Mouse (Mus musculus): ENCODE measurements around the gene Anp32a. TPM values are rescaled to one million over a fixed set of nuclear protein-coding genes. Genes with fewer than 3 reads are reported as not detected.
A peak's percentile ranks its signal among the peaks of the same experiment; 100 is the strongest.

Anp32a gene
- polyA plus RNA-seq, 1 experiment from 2014 or later: 223 TPM

DNA sequence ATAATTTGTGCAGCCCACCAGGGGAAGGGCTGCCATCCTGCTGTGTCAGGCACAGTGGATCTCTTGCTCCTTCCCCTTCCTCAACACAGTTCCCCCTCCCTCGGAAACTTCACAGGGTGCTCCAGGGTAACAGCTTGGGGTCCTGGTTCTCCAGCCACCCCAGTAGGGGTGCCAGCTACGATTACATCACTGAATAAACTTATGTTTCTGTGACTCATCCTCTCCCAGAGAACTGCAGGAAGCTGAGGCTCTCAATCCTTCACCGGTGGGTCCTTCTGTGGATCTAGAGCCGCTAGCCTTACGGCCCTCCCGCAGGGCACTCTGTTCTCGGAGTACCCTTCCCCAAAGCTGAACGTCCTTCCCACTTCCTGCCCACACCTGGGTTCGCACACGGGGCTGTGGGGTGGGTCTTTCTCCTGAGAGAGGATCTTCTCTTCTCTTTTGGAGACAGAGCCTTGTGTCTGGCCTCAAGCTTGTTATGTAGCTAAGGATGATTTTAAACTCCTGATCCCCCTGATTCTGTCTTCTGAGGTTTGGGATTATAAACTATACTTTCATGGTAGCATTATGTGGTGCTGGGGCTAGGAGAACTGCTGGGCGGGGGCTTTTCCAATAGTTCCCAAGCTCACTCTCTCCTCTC, 59.6 kb downstream of the Anp32a start:
- Histone ChIP-seq H3K4me2 (no peak overlapping the region), H3K4me1 (no peaks in the 10 kb centered on the region), H3K27me3 (no peaks in the 10 kb centered on the region), H3K27ac (no peak overlapping the region), H3K36me3 (replicated peaks) (no peaks in the 10 kb centered on the region), H3K9ac (no peak overlapping the region), H3K9me3 (no peaks in the 10 kb centered on the region), H3K4me3 (replicated peaks) (no peak overlapping the region)
- no peak for ATAC-seq (ENCODE audit: low FRiP score)
- WGBS: 71% methylated on average over 11 of the region's 11 CpGs

DNA sequence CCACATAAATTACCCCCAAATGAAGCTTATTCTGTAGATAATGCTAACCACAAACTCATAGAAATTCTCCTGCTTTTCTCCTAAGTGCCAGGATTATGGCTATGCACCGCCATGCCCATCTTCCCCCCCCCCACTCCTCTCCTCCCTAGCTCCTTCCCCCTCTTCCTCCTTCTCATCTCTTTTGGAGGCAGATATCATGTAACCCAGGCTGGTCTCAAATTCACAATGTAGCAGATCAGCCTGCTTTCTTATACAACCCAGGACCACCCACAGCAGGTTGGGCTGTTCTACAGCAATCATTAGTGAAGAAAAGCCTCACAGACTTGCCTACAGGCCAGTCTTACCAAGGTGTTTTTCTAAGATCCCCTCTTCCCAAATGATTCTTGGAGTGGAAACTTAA, 60.5 kb downstream of the Anp32a start:
- ATAC-seq (ENCODE audit: low FRiP score): no peak
- H3K9ac ChIP-seq: no peak overlapping the region
- no peaks in the 10 kb centered on the region for H3K9me3 ChIP-seq
- no peaks in the 10 kb centered on the region for H3K4me1 ChIP-seq
- no peaks in the 10 kb centered on the region for H3K36me3 ChIP-seq (replicated peaks)
- 71% methylated on average over 1 of the region's 1 CpGs for WGBS
- no peaks in the 10 kb centered on the region for H3K27me3 ChIP-seq
- H3K4me2 ChIP-seq: no peak overlapping the region
- no peak overlapping the region for H3K27ac ChIP-seq
- H3K4me3 ChIP-seq (replicated peaks): no peak overlapping the region

DNA sequence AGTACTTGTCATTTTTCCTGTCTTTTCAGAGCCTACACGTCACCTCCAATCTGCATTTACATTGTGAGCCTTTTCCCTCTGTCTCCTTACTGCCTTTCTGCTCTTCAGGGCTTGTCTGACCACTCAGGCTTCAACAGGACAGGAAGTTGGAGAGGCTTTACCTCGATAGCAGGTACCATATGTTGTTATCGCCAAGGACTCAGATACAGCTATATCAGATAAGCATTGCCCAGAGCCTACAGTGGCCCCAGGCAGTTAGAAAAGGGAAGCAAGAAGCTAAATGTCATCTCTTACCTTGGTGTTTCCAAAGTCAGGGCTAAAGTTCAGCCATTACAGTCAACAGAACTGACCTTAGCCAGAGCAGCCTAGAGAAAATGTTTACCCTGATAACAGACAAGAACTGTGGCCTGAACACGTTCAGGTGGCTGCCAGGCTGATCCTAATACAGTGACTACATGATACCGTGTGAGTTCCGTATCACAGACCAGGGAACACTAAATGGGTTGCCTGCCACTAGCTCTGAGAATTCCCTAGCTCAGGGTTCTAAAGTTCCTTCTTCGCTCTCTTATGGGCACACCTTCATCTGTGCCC, 65.4 kb downstream of the Anp32a start:
- ATAC-seq (ENCODE audit: low FRiP score): no peak
- H3K4me2 ChIP-seq: no peak overlapping the region
- H3K9me3 ChIP-seq: no peaks in the 10 kb centered on the region
- H3K27ac ChIP-seq: no peak overlapping the region
- H3K9ac ChIP-seq: no peak overlapping the region
- 87% methylated on average over 7 of the region's 7 CpGs for WGBS
- no peaks in the 10 kb centered on the region for H3K36me3 ChIP-seq (replicated peaks)
- H3K4me3 ChIP-seq (replicated peaks): no peak overlapping the region
- no peaks in the 10 kb centered on the region for H3K27me3 ChIP-seq
- no peaks in the 10 kb centered on the region for H3K4me1 ChIP-seq

DNA sequence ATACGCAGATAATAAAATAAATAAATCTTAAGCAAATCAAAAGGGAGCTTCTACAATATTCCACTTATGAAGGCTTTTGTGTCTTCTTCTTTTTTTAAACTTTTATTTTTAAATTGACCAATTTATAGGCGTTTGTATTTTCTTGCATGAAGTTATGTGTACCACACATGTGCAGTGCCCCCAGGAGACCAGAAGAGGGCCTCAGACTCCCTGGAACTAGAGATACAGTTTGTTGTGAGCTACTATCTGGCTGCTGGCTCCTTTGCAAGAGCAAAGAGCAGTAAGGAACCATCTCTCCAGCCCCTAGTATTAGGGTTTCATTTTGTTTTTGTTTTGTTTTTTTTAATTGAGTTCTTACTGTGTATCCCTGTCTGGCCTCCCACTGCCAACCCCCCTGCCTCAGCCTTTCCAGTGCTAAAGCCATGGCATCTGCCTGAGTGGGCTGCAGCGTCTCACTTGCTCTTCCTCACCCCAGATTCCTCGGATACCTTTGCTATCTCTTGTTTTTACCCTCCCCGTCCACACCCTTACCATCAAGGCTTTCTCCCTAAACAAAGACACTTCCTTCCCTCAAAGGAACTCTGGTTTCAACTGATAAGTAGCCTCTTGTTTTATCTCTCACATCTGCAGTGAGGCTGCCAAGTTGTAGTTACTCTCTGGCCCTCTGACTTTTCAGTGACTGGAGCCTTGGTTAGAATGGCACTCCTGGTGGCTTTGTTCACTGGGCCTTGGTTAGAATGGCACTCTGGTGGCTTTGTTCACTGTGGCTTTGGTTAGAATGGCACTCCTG, 66.5 kb downstream of the Anp32a start:
- Histone ChIP-seq H3K27me3 (no peaks in the 10 kb centered on the region), H3K9me3 (no peaks in the 10 kb centered on the region), H3K27ac (no peak overlapping the region), H3K9ac (no peak overlapping the region), H3K4me2 (no peak overlapping the region), H3K4me1 (no peaks in the 10 kb centered on the region), H3K36me3 (replicated peaks) (no peaks in the 10 kb centered on the region), H3K4me3 (replicated peaks) (no peak overlapping the region)
- no peak for ATAC-seq (ENCODE audit: low FRiP score)
- WGBS: 81% methylated on average over 5 of the region's 5 CpGs

DNA sequence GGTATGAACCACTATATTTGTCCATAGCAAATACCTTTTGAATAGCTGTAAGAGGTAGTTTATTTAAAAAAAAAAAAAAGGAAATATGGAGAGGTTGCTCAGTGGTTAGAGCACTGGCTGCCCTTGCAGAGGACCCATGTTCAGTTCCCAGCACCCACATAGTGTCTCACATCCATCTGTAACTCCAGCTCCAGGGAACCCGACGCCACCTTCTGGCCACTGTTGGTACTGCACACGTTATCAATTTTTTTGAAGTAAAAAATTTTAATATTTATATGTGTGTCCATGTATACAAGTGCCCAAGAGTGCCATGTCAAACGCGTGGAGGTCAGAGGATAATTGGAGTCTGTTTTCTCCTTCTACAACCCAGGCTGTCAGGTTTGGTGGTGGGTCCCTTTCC, 77.6 kb downstream of the Anp32a start:
- Histone ChIP-seq H3K9ac (no peak overlapping the region), H3K4me3 (replicated peaks) (no peak overlapping the region), H3K4me2 (no peak overlapping the region), H3K9me3 (peaks cover 4% of the 10 kb centered on the region; the same call in 1 of the 2 replicates), H3K27ac (no peak overlapping the region), H3K4me1 (peaks cover 28% of the 10 kb centered on the region), H3K27me3 (no peaks in the 10 kb centered on the region), H3K36me3 (replicated peaks) (peaks cover 9% of the 10 kb centered on the region; the same call in 1 of the 2 replicates)
- no peak for ATAC-seq (ENCODE audit: low FRiP score)
- WGBS: 67% methylated on average over 5 of the region's 5 CpGs

DNA sequence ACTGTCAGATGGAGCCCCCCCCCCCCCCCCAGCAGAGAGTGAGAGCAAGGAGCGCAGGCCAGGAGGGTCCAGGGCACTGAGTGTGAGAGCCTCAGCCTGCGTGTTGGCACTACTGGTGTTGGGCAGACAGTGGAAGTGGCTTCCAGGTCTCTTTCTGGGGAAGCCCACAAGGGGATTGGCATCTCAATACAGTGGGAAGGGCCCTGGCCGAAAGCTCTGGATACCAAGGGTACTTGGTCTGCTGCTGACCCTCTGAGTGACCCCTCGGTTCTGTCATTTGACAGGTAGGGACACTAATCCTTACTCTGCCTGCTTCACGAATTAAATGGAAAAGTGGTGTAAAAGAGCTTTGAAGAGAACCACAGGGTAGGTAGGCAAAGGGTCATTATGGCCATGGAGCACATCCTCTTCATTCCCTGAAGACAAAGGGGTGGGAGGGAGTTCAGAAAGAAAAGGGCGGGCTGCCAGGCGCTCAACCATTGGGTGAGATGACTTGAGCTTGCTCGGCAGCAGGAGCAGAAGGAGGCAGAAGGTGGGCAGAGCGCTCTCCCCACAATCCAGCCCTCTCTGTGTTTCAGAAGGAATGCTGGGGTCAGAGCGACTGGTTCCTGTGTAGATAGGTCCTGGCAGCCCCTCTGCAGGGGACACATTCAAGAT, 79.3 kb downstream of the Anp32a start:
- WGBS: 30% methylated on average over 10 of the region's 10 CpGs
- H3K4me2 ChIP-seq: peak overlapping the region; percentile 35
- H3K36me3 ChIP-seq (replicated peaks): peaks cover 25% of the 10 kb centered on the region
- H3K4me3 ChIP-seq (replicated peaks): no peak overlapping the region
- H3K9me3 ChIP-seq: peaks cover 4% of the 10 kb centered on the region; the same call in 1 of the 2 replicates
- H3K27me3 ChIP-seq: no peaks in the 10 kb centered on the region
- peaks cover 21% of the 10 kb centered on the region for H3K4me1 ChIP-seq
- peak; percentile 37; the same call in 1 of the 2 replicates for ATAC-seq (ENCODE audit: low FRiP score)
- H3K27ac ChIP-seq: no peak overlapping the region
- H3K9ac ChIP-seq: no peak overlapping the region

DNA sequence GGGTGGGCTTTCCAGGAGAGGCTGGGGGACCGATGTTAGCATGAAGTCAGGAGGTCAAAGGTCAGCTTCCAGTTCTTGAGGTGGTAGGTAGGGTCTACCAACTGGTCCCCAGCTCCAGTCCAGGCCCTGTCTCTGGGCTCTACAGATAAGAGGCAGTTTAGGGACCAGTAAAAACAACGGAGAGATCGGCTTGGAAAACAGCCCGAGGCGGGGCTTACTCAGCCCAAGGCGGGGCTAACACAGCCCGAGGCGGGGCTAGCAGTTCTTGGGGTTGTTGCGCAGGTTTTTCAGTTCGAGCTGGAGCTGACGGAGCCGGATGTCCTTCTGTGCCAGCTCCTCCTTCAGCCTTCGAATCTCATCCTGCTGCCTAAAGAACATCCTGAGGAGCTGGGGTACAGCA, 79.9 kb downstream of the Anp32a start:
- ATAC-seq (ENCODE audit: low FRiP score): peak; percentile 52; the same call in 1 of the 2 replicates
- WGBS: 5% methylated on average over 13 of the region's 13 CpGs
- H3K4me3 ChIP-seq (replicated peaks): no peak overlapping the region; the same call in 1 of the 2 replicates
- H3K27ac ChIP-seq: no peak overlapping the region
- H3K9ac ChIP-seq: 0 out of 2 replicates have a peak overlapping the region, but pooled peaks have one; percentile 17
- H3K4me2 ChIP-seq: peak overlapping the region; percentile 35
- H3K36me3 ChIP-seq (replicated peaks): peaks cover 30% of the 10 kb centered on the region
- peaks cover 17% of the 10 kb centered on the region for H3K4me1 ChIP-seq
- no peaks in the 10 kb centered on the region for H3K27me3 ChIP-seq
- peaks cover 4% of the 10 kb centered on the region; the same call in 1 of the 2 replicates for H3K9me3 ChIP-seq

DNA sequence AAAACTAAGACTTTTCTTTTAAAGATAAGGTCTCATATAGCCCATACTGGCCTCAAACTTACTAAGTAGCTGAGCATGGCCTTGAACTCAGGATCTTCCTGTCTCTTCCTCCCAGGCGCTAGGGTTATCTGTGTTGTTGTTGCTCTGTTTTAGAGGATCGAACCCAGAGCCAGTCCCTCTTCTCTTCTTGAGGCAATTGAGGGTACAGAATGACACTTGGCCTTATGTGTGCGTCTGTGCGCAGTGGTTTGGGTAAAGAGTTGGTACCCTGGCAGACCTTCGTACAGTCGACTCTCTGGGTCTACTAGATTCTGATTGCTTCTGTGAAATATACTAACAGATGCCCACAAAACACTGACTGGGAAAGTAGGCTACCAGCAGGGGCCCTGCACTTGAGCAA, 80.8 kb downstream of the Anp32a start:
- H3K27ac ChIP-seq: no peak overlapping the region
- no peaks in the 10 kb centered on the region for H3K27me3 ChIP-seq
- 97% methylated on average over 6 of the region's 6 CpGs for WGBS
- H3K36me3 ChIP-seq (replicated peaks): peaks cover 38% of the 10 kb centered on the region
- H3K4me2 ChIP-seq: no peak overlapping the region
- no peak for ATAC-seq (ENCODE audit: low FRiP score)
- no peak overlapping the region for H3K9ac ChIP-seq
- peaks cover 14% of the 10 kb centered on the region for H3K4me1 ChIP-seq
- H3K4me3 ChIP-seq (replicated peaks): no peak overlapping the region
- peaks cover 4% of the 10 kb centered on the region; the same call in 1 of the 2 replicates for H3K9me3 ChIP-seq

DNA sequence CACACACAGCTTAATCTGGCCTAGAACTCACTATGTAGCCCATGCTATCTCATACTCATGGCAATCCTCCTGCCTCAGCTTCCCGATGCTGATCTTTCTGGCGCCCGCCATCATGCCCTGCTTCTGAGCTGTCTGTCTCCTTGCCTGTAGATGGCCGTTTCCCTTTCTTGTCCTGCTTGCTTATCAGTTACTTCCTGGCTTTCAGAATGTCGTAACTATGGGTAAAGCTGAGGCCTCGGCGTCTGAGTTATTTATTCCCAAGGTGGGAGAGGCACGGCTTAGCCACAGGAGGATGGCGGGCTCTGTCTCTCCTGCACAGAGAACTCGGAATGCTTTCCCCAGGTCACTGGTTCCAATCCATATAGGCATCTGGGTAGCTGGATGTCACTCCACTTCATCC, 81.8 kb downstream of the Anp32a start:
- 89% methylated on average over 10 of the region's 10 CpGs for WGBS
- Histone ChIP-seq H3K4me2 (no peak overlapping the region), H3K27ac (no peak overlapping the region), H3K36me3 (replicated peaks) (peaks cover 47% of the 10 kb centered on the region), H3K9me3 (peaks cover 4% of the 10 kb centered on the region; the same call in 1 of the 2 replicates), H3K4me3 (replicated peaks) (no peak overlapping the region), H3K4me1 (peaks cover 14% of the 10 kb centered on the region), H3K9ac (no peak overlapping the region), H3K27me3 (no peaks in the 10 kb centered on the region)
- ATAC-seq (ENCODE audit: low FRiP score): no peak

DNA sequence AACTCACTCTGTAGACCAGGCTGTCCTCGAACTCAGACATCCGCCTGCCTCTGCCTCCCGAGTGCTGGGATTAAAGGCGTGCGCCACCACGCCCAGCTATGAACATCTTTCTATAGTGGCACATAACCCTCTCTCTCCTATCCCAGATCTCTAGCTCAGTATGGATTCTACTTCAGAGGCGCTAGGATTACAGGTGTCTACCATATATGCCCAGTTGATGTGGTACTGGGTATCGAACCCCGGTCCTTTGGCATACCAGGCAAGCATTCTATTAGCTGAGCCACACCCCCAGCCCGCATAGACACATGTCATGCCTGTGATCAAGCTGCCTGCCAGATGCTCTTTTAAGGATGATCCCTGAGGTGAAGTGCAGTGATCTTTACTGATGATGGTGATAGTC, 82.8 kb downstream of the Anp32a start:
- Histone ChIP-seq H3K36me3 (replicated peaks) (peaks cover 56% of the 10 kb centered on the region), H3K4me1 (peaks cover 14% of the 10 kb centered on the region), H3K4me3 (replicated peaks) (no peak overlapping the region), H3K9me3 (0 out of 2 replicates have a peak, but pooled peaks cover under 1% of the 10 kb centered on the region), H3K4me2 (no peak overlapping the region), H3K9ac (no peak overlapping the region), H3K27me3 (no peaks in the 10 kb centered on the region), H3K27ac (no peak overlapping the region)
- WGBS: 97% methylated on average over 10 of the region's 10 CpGs
- ATAC-seq (ENCODE audit: low FRiP score): no peak

DNA sequence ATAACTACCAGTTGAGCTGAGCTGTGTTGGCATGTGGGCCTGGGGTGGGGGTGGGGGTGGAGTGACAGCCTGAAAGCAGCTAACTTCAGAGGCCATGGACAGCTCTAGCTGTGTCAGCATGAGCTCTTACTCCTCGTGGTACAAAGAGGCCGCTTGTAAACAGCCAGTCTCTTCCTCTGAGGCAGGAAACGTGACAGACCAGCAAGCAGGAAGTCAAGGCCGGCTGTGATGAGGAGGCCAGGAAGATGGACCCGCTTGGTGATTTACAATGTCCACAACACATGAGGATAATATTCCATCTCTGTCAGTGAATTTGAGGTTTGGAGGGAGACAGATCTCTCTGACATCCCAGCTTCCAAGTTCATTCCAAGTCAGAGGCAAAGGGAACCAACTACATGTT, 84.2 kb downstream of the Anp32a start:
- ATAC-seq (ENCODE audit: low FRiP score): no peak
- no peak overlapping the region for H3K27ac ChIP-seq
- H3K4me3 ChIP-seq (replicated peaks): no peak overlapping the region
- peaks cover 13% of the 10 kb centered on the region for H3K4me1 ChIP-seq
- no peaks in the 10 kb centered on the region for H3K27me3 ChIP-seq
- H3K4me2 ChIP-seq: no peak overlapping the region
- H3K9ac ChIP-seq: no peak overlapping the region
- WGBS: 87% methylated on average over 5 of the region's 5 CpGs
- peaks cover 67% of the 10 kb centered on the region for H3K36me3 ChIP-seq (replicated peaks)
- no peaks in the 10 kb centered on the region for H3K9me3 ChIP-seq

DNA sequence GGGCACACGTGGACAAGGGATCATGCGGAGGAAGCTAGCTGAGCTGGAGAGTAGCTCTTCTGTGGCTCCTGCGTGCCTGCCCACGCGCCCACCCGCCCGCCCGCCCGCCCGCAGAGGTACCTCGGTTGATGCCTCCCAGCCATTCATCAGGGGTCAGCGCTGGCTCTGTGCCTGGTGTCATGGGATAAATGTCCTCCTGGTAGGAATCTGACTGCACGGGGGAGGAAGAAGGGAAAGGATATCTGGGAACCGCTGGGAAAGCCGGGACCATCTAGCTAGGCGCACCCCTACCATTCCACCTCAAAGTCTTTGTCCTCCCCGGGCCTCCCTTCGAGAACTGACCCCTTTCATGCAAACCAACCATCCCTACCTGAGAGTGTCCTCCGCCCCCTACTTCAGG, 84.9 kb downstream of the Anp32a start:
- H3K4me1 ChIP-seq: peaks cover 6% of the 10 kb centered on the region
- no peaks in the 10 kb centered on the region for H3K9me3 ChIP-seq
- H3K4me3 ChIP-seq (replicated peaks): no peak overlapping the region
- no peak overlapping the region for H3K4me2 ChIP-seq
- H3K36me3 ChIP-seq (replicated peaks): peaks cover 75% of the 10 kb centered on the region
- 92% methylated on average over 19 of the region's 19 CpGs for WGBS
- no peak overlapping the region for H3K9ac ChIP-seq
- ATAC-seq (ENCODE audit: low FRiP score): no peak
- H3K27me3 ChIP-seq: no peaks in the 10 kb centered on the region
- H3K27ac ChIP-seq: no peak overlapping the region

Data from forebrain, embryonic 12.5 days (tissue).